Mouse (Mus musculus) left cerebral cortex, postnatal 25 days (tissue): ENCODE measurements at regions not wholly inside any gene's neighbourhood (a gene's known extent, or its start where the extent isn't known, plus 50 kb on each side); places are given as distances from the start of the nearest gene placed in this dataset.

Source experiments
- DNase-seq, 2 experiments: peaks; one replicate each; pipeline ENCODE4 v3.0.0; 2022; ENCODE audit warnings: low spot score in 2 of 2, mixed read lengths in 1 of 2
- intact Hi-C: fragments of 180-260 bp; cut with DNase I; formaldehyde crosslinking; loops from one replicate; pipeline ENCODE4 v1.15.1; 2025

- peak; percentile 44 to 82 for DNase-seq
- intact Hi-C loops: loop anchor here (5.0 to 10.0 kb wide), 4 partner anchors 75 to 587 kb away; no protein-coding TSS in a partner anchor
Measured at GRCm38 (mm10) chr6:89047629-89048332, 145.7 kb downstream of the Tpra1 start.

- intact Hi-C loops: loop anchor here (5.0 to 10.0 kb wide), 4 partner anchors 77 to 586 kb away; no protein-coding TSS in a partner anchor
- DNase-seq: no peak
Measured at GRCm38 (mm10) chr6:89049290-89049689, 147.2 kb downstream of the Tpra1 start.

- peak in 1 of 2 experiments; percentile 65 for DNase-seq
- intact Hi-C loops: no loop called here
Measured at GRCm38 (mm10) chr6:89050575-89051270, 148.7 kb downstream of the Tpra1 start.

GRCm38 (mm10) chr6:89052758-89053460, 150.9 kb downstream of the Tpra1 start:
- intact Hi-C loops: no loop called here
- DNase-seq: no peak

GRCm38 (mm10) chr6:89054060-89054459, 152.0 kb downstream of the Tpra1 start:
- DNase-seq: peak in 1 of 2 experiments; percentile 35

GRCm38 (mm10) chr6:89059431-89059975, 157.5 kb downstream of the Tpra1 start:
- intact Hi-C loops: no loop called here
- DNase-seq: no peak

More at GRCm38 (mm10) chr6:89054060-89054459, 152.0 kb downstream of the Tpra1 start:
- intact Hi-C loops: no loop called here

- no peak for DNase-seq
- intact Hi-C loops: no loop called here
Measured at GRCm38 (mm10) chr6:89064977-89065580, 163.0 kb downstream of the Tpra1 start.

- intact Hi-C loops: no loop called here
Measured at GRCm38 (mm10) chr6:89066588-89066987, 164.5 kb downstream of the Tpra1 start.

GRCm38 (mm10) chr6:89068286-89068685, 166.2 kb downstream of the Tpra1 start:
- peak in 1 of 2 experiments; percentile 84 for DNase-seq

More at GRCm38 (mm10) chr6:89066588-89066987, 164.5 kb downstream of the Tpra1 start:
- no peak for DNase-seq

GRCm38 (mm10) chr6:89069108-89069507, 167.1 kb downstream of the Tpra1 start:
- DNase-seq: no peak
- intact Hi-C loops: no loop called here

More at GRCm38 (mm10) chr6:89068286-89068685, 166.2 kb downstream of the Tpra1 start:
- intact Hi-C loops: no loop called here

GRCm38 (mm10) chr6:89070011-89070410, 168.0 kb downstream of the Tpra1 start:
- intact Hi-C loops: no loop called here
- no peak for DNase-seq

- intact Hi-C loops: no loop called here
- DNase-seq: no peak
Measured at GRCm38 (mm10) chr6:89071766-89072165, 169.7 kb downstream of the Tpra1 start.

GRCm38 (mm10) chr6:89072569-89072968, 170.5 kb downstream of the Tpra1 start:
- DNase-seq: no peak
- intact Hi-C loops: no loop called here

- intact Hi-C loops: no loop called here
- no peak for DNase-seq
Measured at GRCm38 (mm10) chr6:89081624-89082300, 179.7 kb downstream of the Tpra1 start.

- DNase-seq: no peak
- intact Hi-C loops: no loop called here
Measured at GRCm38 (mm10) chr6:89084437-89084836, 182.4 kb downstream of the Tpra1 start.

GRCm38 (mm10) chr6:89085151-89085550, 183.1 kb downstream of the Tpra1 start:
- DNase-seq: peak in 1 of 2 experiments; percentile 67
- intact Hi-C loops: loop anchor here (5.0 kb wide), 1 partner anchor 148 kb away; no protein-coding TSS in a partner anchor

- no peak for DNase-seq
- intact Hi-C loops: loop anchor here (5.0 kb wide), 1 partner anchor 150 kb away; no protein-coding TSS in a partner anchor
Measured at GRCm38 (mm10) chr6:89087620-89088019, 185.6 kb downstream of the Tpra1 start.

GRCm38 (mm10) chr6:89090096-89090495, 188.0 kb downstream of the Tpra1 start:
- intact Hi-C loops: no loop called here
- peak; percentile 48 to 71 for DNase-seq

GRCm38 (mm10) chr6:89095911-89096310, 193.9 kb downstream of the Tpra1 start:
- intact Hi-C loops: no loop called here
- DNase-seq: no peak
